Mouse (Mus musculus): ENCODE data around the gene Gm49368.
"Not testable (repeated sequence)": the region's sequence is repeated elsewhere in the genome, so short reads cannot be mapped to it uniquely, and the experiment has no call there.

The Gm49368 gene

GRCm38 (mm10) chr7:128136927-128137326, 74.4 kb downstream of the Gm49368 start:
- DNase-seq = no peak

DNA sequence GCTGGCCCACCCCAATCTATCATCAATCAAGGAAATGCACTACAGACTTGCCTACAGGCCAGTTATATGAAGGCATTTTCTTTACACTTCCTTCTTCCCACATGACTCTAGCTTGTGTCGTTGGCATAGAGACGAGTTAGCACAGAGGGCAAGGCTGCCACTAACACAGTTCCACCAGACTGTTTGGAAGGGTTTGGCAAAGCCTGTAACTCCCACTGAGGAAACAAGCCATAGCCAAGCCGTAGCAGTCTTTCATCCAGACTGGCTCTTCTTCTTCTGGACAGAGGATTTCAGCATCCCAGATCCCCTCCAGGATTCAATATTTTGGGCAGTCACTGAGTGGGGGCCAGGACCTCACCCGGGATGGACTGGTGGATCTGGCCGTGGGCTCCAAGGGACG, 77.1 kb downstream of the Gm49368 start:
- DNase-seq = no peak

DNA sequence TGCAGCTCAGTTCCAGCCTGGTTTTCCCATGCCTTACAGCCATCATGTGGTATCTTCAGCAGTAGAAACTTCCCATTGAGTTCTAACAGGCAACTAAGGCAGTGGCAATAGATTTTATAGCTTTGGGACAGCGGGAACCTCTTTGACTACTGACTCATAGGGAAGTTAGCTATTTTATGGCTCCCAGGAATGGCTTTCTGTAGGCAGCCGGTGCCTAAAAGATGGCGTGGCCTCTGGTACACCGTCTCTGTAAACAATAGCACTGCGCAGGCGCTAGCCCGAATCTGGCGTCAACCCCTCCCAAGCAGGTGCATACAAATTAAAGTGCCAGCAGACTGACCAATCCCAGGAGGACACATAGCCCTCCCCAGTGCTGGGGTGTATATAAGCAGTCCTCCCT, 88.5 kb downstream of the Gm49368 start:
- no peak for DNase-seq

GRCm38 (mm10) chr7:128154076-128154475, 91.6 kb downstream of the Gm49368 start, which contains the start of gene Itgad:
Itgad (plus strand) TSS chr7:128154376.
- no peak for DNase-seq

- no peak for DNase-seq
Observed at GRCm38 (mm10) chr7:128154924-128155323, 92.4 kb downstream of the Gm49368 start.

DNA sequence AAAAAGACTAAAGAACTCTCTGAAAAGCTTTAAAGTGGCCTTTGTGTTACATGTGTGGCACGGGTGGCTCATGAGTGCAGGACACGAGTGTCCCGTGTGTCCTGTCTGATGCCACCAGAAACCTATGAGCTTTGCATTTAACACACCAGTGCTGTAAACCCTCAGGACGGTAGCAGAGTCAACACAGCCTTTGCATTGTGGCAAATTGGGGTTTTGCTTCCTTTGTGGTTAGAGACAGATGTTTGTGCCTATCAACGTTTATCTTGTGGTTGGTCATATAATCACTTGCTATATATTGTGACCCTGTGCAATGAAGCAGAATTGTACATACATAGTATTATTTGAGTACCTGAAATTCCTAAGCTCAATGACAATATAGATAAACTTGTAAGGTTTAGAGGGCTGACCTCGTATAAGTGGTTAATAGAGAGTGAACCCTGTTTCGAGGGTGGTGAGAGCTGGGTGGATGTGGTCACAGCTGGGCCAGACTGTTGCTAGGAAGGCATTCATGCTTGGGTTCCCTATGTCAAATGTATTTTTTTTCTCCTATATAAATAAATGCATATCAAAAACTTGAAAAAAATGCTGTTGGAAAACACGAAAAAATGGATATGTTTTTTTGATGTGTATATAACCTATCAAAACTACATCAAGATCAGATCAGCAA, 96.3 kb downstream of the Gm49368 start:
- not testable (repeated sequence) for DNase-seq

- DNase-seq = no peak
Observed at GRCm38 (mm10) chr7:128164001-128164400, 101.5 kb downstream of the Gm49368 start.

- DNase-seq = no peak
Observed at GRCm38 (mm10) chr7:128166391-128166790, 103.9 kb downstream of the Gm49368 start.

- no peak for DNase-seq
Observed at GRCm38 (mm10) chr7:128169996-128170395, 107.5 kb downstream of the Gm49368 start.

Measured in kidney, postnatal 14 days (tissue).